Mouse (Mus musculus) erythroid progenitor cell, adult 5-6 weeks (primary cell): ENCODE data around the gene Abca7. TPM values are rescaled to one million over a fixed set of nuclear protein-coding genes. Genes with fewer than 3 reads are reported as not detected.

Source experiments
- ATAC-seq: replicated peaks from 2 replicates; pipeline ENCODE4 v1.8.0; 2016; ENCODE audit warnings: moderate number of reproducible peaks, mild to moderate bottlenecking, moderate TSS enrichment, inconsistent platforms; ENCODE audit not compliant: poor library complexity, low FRiP score, severe bottlenecking
- total RNA-seq, 2 experiments: library from RNA; stranded (forward) in 1 of 2; stranded (reverse) in 1 of 2; fragments of 150-400 nt in 1 of 2; fragments of 186-747, 209-891 nt in 1 of 2; gene quantifications; 2 replicates each; pipeline versions ENCODE4 v1.2.3 to v1.2.4; 2015 to 2017; ENCODE audit warnings: low replicate concordance in 2 of 2

Abca7 gene
- total RNA-seq, 2 experiments from 2014 or later: 44.0 to 58.6 TPM

- ATAC-seq: no peak
These were observed 59.6 kb downstream of the Abca7 start for GRCm38 (mm10) chr10:80055891-80056290.

DNA sequence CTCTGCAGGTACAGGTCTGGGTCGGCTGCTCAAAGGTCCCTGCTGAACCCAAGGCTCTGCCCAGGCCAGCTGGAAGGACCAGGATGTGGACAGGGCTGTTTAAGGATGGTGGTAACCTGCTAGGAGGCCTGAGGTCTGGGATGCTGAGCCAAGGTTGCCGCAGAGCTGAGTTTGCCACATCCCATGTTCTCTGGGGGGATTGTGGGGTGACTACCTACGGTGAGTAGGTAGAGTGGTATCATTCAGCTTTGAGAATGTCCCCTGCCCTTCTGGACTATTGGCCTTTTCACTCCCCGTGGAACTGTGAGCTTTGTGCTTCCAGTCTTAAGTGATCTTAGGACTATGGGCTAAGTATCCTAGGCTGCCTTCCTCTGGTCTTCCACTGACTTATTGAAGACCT lies 60.2 kb downstream of the Abca7 start:
- no peak for ATAC-seq

- no peak for ATAC-seq
These were observed 60.8 kb downstream of the Abca7 start for GRCm38 (mm10) chr10:80056976-80057682.

- ATAC-seq: no peak
These were observed 61.5 kb downstream of the Abca7 start for GRCm38 (mm10) chr10:80057683-80058326.

GRCm38 (mm10) chr10:80063104-80063503 lies 66.8 kb downstream of the Abca7 start:
- no peak for ATAC-seq

DNA sequence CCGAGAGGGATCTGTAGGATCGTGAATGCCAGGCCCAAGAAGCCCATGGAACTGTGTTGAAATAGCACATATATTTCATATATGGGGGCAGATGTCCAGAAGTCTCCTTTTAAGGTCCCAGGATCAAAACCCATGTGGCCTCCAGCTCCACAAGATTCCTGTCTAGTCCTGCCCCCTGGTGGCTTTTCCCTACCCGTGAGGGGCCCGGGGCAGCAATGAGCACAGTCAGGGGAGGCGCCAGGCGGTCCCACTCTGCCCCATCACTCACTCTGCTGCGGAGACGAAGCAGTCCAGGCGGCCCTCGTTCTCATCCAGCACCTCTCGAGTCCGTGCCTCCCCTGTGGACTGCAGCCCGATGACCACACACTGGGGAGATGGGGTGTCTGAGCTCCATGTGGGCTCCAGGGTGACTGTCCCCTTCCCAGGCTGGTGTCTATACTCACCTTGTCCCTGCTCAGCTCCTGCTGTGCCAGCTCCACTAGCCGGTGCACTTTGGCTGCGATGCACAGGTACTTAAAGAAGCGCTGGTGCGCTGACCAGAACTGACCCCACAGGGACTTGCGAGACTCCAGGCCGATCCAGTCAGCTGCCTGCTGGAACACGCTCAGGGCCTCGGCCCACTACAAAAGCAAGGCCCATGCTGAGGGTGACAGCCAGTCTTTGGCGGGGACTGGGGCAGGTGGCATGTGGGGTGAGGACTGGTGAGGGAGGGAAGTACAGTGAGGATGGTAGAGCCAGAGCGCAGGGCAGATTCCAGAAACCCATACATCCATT lies 67.8 kb downstream of the Abca7 start:
- no peak for ATAC-seq

Other genes starting within 250 kb of the Abca7 start
Only the 30 nearest of the 33 such genes appear.
- gene Rnf126, start 229.5 kb upstream of the Abca7 start, total RNA-seq (2015; ENCODE audit: low replicate concordance): 40.0 and 58.7 TPM in 2 replicates
- gene Rnf126, start 229.5 kb upstream of the Abca7 start, total RNA-seq (2017; ENCODE audit: low replicate concordance): 18.3 and 19.4 TPM in 2 replicates
- 5.4 TPM in 1 of 2 replicates, not detected in the other for gene Fstl3, start 219.2 kb upstream of the Abca7 start, total RNA-seq (2015; ENCODE audit: low replicate concordance)
- 0.38 and 1.3 TPM in 2 replicates for gene Fstl3, start 219.2 kb upstream of the Abca7 start, total RNA-seq (2017; ENCODE audit: low replicate concordance)
- 25.6 and 44.0 TPM in 2 replicates for gene Prss57, start 205.5 kb upstream of the Abca7 start, total RNA-seq (2015; ENCODE audit: low replicate concordance)
- gene Prss57, start 205.5 kb upstream of the Abca7 start, total RNA-seq (2017; ENCODE audit: low replicate concordance): 1.1 and 6.5 TPM in 2 replicates
- gene Palm, start 202.9 kb upstream of the Abca7 start, total RNA-seq (2015; ENCODE audit: low replicate concordance): 8.8 and 16.2 TPM in 2 replicates
- 2.0 and 9.2 TPM in 2 replicates for gene Palm, start 202.9 kb upstream of the Abca7 start, total RNA-seq (2017; ENCODE audit: low replicate concordance)
- gene Misp, start 175.5 kb upstream of the Abca7 start, total RNA-seq (2015; ENCODE audit: low replicate concordance): not detected in 2 replicates
- not detected in 2 replicates for gene Misp, start 175.5 kb upstream of the Abca7 start, total RNA-seq (2017; ENCODE audit: low replicate concordance)
- 134 and 185 TPM in 2 replicates for gene Ptbp1, start 142.1 kb upstream of the Abca7 start, total RNA-seq (2015; ENCODE audit: low replicate concordance)
- gene Ptbp1, start 142.1 kb upstream of the Abca7 start, total RNA-seq (2017; ENCODE audit: low replicate concordance): 89.3 and 94.7 TPM in 2 replicates
- 247 and 296 TPM in 2 replicates for gene Prtn3, start 122.0 kb upstream of the Abca7 start, total RNA-seq (2015; ENCODE audit: low replicate concordance)
- 52.3 and 54.7 TPM in 2 replicates for gene Prtn3, start 122.0 kb upstream of the Abca7 start, total RNA-seq (2017; ENCODE audit: low replicate concordance)
- 0.84 TPM in 1 of 2 replicates, not detected in the other for gene Plppr3, start 121.9 kb upstream of the Abca7 start, total RNA-seq (2015; ENCODE audit: low replicate concordance)
- gene Plppr3, start 121.9 kb upstream of the Abca7 start, total RNA-seq (2017; ENCODE audit: low replicate concordance): 0.83 and 1.7 TPM in 2 replicates
- gene Elane, start 110.2 kb upstream of the Abca7 start, total RNA-seq (2015; ENCODE audit: low replicate concordance): 613 and 617 TPM in 2 replicates
- 146 and 166 TPM in 2 replicates for gene Elane, start 110.2 kb upstream of the Abca7 start, total RNA-seq (2017; ENCODE audit: low replicate concordance)
- not detected in 2 replicates for gene Cfd, start 105.6 kb upstream of the Abca7 start, total RNA-seq (2015; ENCODE audit: low replicate concordance)
- not detected in 2 replicates for gene Cfd, start 105.6 kb upstream of the Abca7 start, total RNA-seq (2017; ENCODE audit: low replicate concordance)
- 5.9 and 17.7 TPM in 2 replicates for gene Med16, start 87.6 kb upstream of the Abca7 start, total RNA-seq (2015; ENCODE audit: low replicate concordance)
- gene Med16, start 87.6 kb upstream of the Abca7 start, total RNA-seq (2017; ENCODE audit: low replicate concordance): 8.0 and 9.1 TPM in 2 replicates
- not detected in 2 replicates for gene Gm26602, start 85.6 kb upstream of the Abca7 start, total RNA-seq (2015; ENCODE audit: low replicate concordance)
- gene Gm26602, start 85.6 kb upstream of the Abca7 start, total RNA-seq (2017; ENCODE audit: low replicate concordance): 22.8 TPM in 1 of 2 replicates, not detected in the other
- gene Kiss1r, start 79.5 kb upstream of the Abca7 start, total RNA-seq (2015; ENCODE audit: low replicate concordance): not detected in 2 replicates
- gene Kiss1r, start 79.5 kb upstream of the Abca7 start, total RNA-seq (2017; ENCODE audit: low replicate concordance): not detected in 2 replicates
- gene R3hdm4, start 75.3 kb upstream of the Abca7 start, total RNA-seq (2015; ENCODE audit: low replicate concordance): 60.2 and 65.4 TPM in 2 replicates
- 37.4 and 45.8 TPM in 2 replicates for gene R3hdm4, start 75.3 kb upstream of the Abca7 start, total RNA-seq (2017; ENCODE audit: low replicate concordance)
- 4.2 and 9.7 TPM in 2 replicates for gene Arid3a, start 69.5 kb upstream of the Abca7 start, total RNA-seq (2015; ENCODE audit: low replicate concordance)
- 4.8 and 8.6 TPM in 2 replicates for gene Arid3a, start 69.5 kb upstream of the Abca7 start, total RNA-seq (2017; ENCODE audit: low replicate concordance)
- gene Wdr18, start 36.3 kb upstream of the Abca7 start, total RNA-seq (2015; ENCODE audit: low replicate concordance): 4.0 and 10.1 TPM in 2 replicates
- 0.98 and 4.6 TPM in 2 replicates for gene Wdr18, start 36.3 kb upstream of the Abca7 start, total RNA-seq (2017; ENCODE audit: low replicate concordance)
- gene Grin3b, start 25.8 kb upstream of the Abca7 start, total RNA-seq (2015; ENCODE audit: low replicate concordance): not detected in 2 replicates
- gene Grin3b, start 25.8 kb upstream of the Abca7 start, total RNA-seq (2017; ENCODE audit: low replicate concordance): not detected in 2 replicates
- gene Tmem259, start 12.2 kb upstream of the Abca7 start, total RNA-seq (2015; ENCODE audit: low replicate concordance): 57.0 and 78.9 TPM in 2 replicates
- 49.2 and 51.1 TPM in 2 replicates for gene Tmem259, start 12.2 kb upstream of the Abca7 start, total RNA-seq (2017; ENCODE audit: low replicate concordance)
- gene Cnn2, start 7.9 kb upstream of the Abca7 start, total RNA-seq (2015; ENCODE audit: low replicate concordance): 20.1 and 39.6 TPM in 2 replicates
- gene Cnn2, start 7.9 kb upstream of the Abca7 start, total RNA-seq (2017; ENCODE audit: low replicate concordance): 18.2 and 26.3 TPM in 2 replicates
- gene Arhgap45, start 20.2 kb downstream of the Abca7 start, total RNA-seq (2015; ENCODE audit: low replicate concordance): 23.4 and 23.9 TPM in 2 replicates
- gene Arhgap45, start 20.2 kb downstream of the Abca7 start, total RNA-seq (2017; ENCODE audit: low replicate concordance): 16.0 and 28.8 TPM in 2 replicates
- gene Polr2e, start 43.3 kb downstream of the Abca7 start, total RNA-seq (2015; ENCODE audit: low replicate concordance): 18.4 and 20.5 TPM in 2 replicates
- 14.6 and 28.4 TPM in 2 replicates for gene Polr2e, start 43.3 kb downstream of the Abca7 start, total RNA-seq (2017; ENCODE audit: low replicate concordance)
- 371 and 490 TPM in 2 replicates for gene Gpx4, start 50.7 kb downstream of the Abca7 start, total RNA-seq (2015; ENCODE audit: low replicate concordance)
- 239 and 372 TPM in 2 replicates for gene Gpx4, start 50.7 kb downstream of the Abca7 start, total RNA-seq (2017; ENCODE audit: low replicate concordance)
- 19.5 and 21.8 TPM in 2 replicates for gene Sbno2, start 109.1 kb downstream of the Abca7 start, total RNA-seq (2015; ENCODE audit: low replicate concordance)
- gene Sbno2, start 109.1 kb downstream of the Abca7 start, total RNA-seq (2017; ENCODE audit: low replicate concordance): 34.3 and 36.1 TPM in 2 replicates
- gene Stk11, start 119.3 kb downstream of the Abca7 start, total RNA-seq (2015; ENCODE audit: low replicate concordance): 224 and 296 TPM in 2 replicates
- gene Stk11, start 119.3 kb downstream of the Abca7 start, total RNA-seq (2017; ENCODE audit: low replicate concordance): 440 and 520 TPM in 2 replicates
- gene Atp5d, start 142.1 kb downstream of the Abca7 start, total RNA-seq (2015; ENCODE audit: low replicate concordance): 89.3 and 94.8 TPM in 2 replicates
- 19.4 and 39.9 TPM in 2 replicates for gene Atp5d, start 142.1 kb downstream of the Abca7 start, total RNA-seq (2017; ENCODE audit: low replicate concordance)
- gene Cbarp, start 144.3 kb downstream of the Abca7 start, total RNA-seq (2015; ENCODE audit: low replicate concordance): not detected in 2 replicates
- not detected in 2 replicates for gene Cbarp, start 144.3 kb downstream of the Abca7 start, total RNA-seq (2017; ENCODE audit: low replicate concordance)
- 20.1 and 23.8 TPM in 2 replicates for gene Midn, start 151.8 kb downstream of the Abca7 start, total RNA-seq (2015; ENCODE audit: low replicate concordance)
- 12.5 and 18.2 TPM in 2 replicates for gene Midn, start 151.8 kb downstream of the Abca7 start, total RNA-seq (2017; ENCODE audit: low replicate concordance)
- 10.1 and 19.7 TPM in 2 replicates for gene Cirbp, start 169.5 kb downstream of the Abca7 start, total RNA-seq (2015; ENCODE audit: low replicate concordance)
- 33.5 and 39.6 TPM in 2 replicates for gene Cirbp, start 169.5 kb downstream of the Abca7 start, total RNA-seq (2017; ENCODE audit: low replicate concordance)
- not detected in 2 replicates for gene 1600002K03Rik, start 176.4 kb downstream of the Abca7 start, total RNA-seq (2015; ENCODE audit: low replicate concordance)
- not detected in 2 replicates for gene 1600002K03Rik, start 176.4 kb downstream of the Abca7 start, total RNA-seq (2017; ENCODE audit: low replicate concordance)
- gene Efna2, start 183.0 kb downstream of the Abca7 start, total RNA-seq (2015; ENCODE audit: low replicate concordance): not detected in 2 replicates
- not detected in 2 replicates for gene Efna2, start 183.0 kb downstream of the Abca7 start, total RNA-seq (2017; ENCODE audit: low replicate concordance)